Mouse (Mus musculus) bone marrow, adult 2 months (tissue): ENCODE results near the gene C3.

ENCODE experiments used
- CTCF ChIP-seq: fragments of 200-500 bp; IDR thresholded peaks from 2 replicates; pipeline ENCODE4 v1.5.1; 2011; ENCODE audit warnings: low read length, control low read depth; ENCODE audit not compliant: control insufficient read depth, insufficient read depth
- POLR2A ChIP-seq: fragments of 200-500 bp; IDR thresholded peaks from 2 replicates; pipeline ENCODE4 v1.6.1; 2011; ENCODE audit warnings: low read depth, mild to moderate bottlenecking, control low read depth, low read length, borderline replicate concordance; ENCODE audit not compliant: control insufficient read depth

- TF ChIP-seq POLR2A (no peak), CTCF (no peak)
Measured at GRCm38 (mm10) chr17:57211501-57211900, 16.4 kb downstream of the C3 start.
